Mouse (Mus musculus): ENCODE data around the gene Hcn1. TPM values are rescaled to one million over a fixed set of nuclear protein-coding genes. Genes with fewer than 3 reads are reported as not detected.

Hcn1 gene
- polyA plus RNA-seq, 1 experiment from 2014 or later = 0.04 TPM

DNA sequence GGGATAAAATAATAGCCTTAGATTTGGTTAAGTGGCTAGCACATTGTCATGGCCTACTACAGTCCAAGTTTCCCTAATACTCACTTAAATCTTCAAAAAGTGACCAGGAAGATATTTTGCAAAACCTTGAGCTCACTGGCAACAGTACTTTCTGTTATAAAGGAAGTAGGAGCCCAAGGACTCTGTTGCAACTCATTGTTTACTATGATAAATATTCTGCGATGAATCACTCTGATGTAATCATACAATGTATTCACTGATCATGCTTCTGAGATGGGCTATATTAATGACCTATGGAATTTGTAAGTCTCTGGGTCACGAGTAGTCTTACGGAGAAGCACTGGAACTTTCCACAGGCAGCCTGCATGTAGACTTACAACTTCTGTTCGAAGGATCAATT, 246.6 kb downstream of the Hcn1 start:
- no peak overlapping the region for H3K9ac ChIP-seq (ENCODE audit: low read length)
- no peaks in the 10 kb centered on the region for H3K27me3 ChIP-seq (ENCODE audit: control insufficient read depth, insufficient read depth, low read length)
- TF ChIP-seq EP300 (optimal IDR thresholded peaks at IDR 0.05) (no peak), CTCF (IDR thresholded peaks at IDR 0.05; ENCODE audit: low read depth) (no peak)
- WGBS = 86% methylated on average over 4 of the region's 4 CpGs
- H3K4me2 ChIP-seq (replicated peaks; ENCODE audit: low read depth) = no peak overlapping the region
- no peak for ATAC-seq (ENCODE audit: low FRiP score, low TSS enrichment)
- H3K9me3 ChIP-seq (ENCODE audit: control insufficient read depth, low read length) = no peaks in the 10 kb centered on the region
- H3K27ac ChIP-seq (replicated peaks) = no peak overlapping the region
- DNase-seq (ENCODE audit: low spot score) = no peak
- H3K4me3 ChIP-seq (ENCODE audit: low read depth, low read length) = no peak overlapping the region
- H3K4me1 ChIP-seq (replicated peaks; ENCODE audit: control insufficient read depth, insufficient read depth) = no peaks in the 10 kb centered on the region
- H3K36me3 ChIP-seq (ENCODE audit: control insufficient read depth, insufficient read depth, low read length) = no peaks in the 10 kb centered on the region

- no peaks in the 10 kb centered on the region for H3K27me3 ChIP-seq (ENCODE audit: control insufficient read depth, insufficient read depth, low read length)
- H3K27ac ChIP-seq (replicated peaks) = no peak overlapping the region
- no peak overlapping the region for H3K4me2 ChIP-seq (replicated peaks; ENCODE audit: low read depth)
- no peak for ATAC-seq (ENCODE audit: low FRiP score, low TSS enrichment)
- H3K4me1 ChIP-seq (replicated peaks; ENCODE audit: control insufficient read depth, insufficient read depth) = no peaks in the 10 kb centered on the region
- WGBS = 53% methylated on average over 6 of the region's 6 CpGs
- no peak for TF ChIP-seq EP300 (optimal IDR thresholded peaks at IDR 0.05)
- TF ChIP-seq CTCF (IDR thresholded peaks at IDR 0.05; ENCODE audit: low read depth) = no peak
- H3K9me3 ChIP-seq (ENCODE audit: control insufficient read depth, low read length) = no peaks in the 10 kb centered on the region
- no peak for DNase-seq (ENCODE audit: low spot score)
- no peak overlapping the region for H3K9ac ChIP-seq (ENCODE audit: low read length)
- H3K36me3 ChIP-seq (ENCODE audit: control insufficient read depth, insufficient read depth, low read length) = no peaks in the 10 kb centered on the region
- H3K4me3 ChIP-seq (ENCODE audit: low read depth, low read length) = no peak overlapping the region
Measured at GRCm38 (mm10) chr13:117851954-117852710, 250.0 kb downstream of the Hcn1 start.

DNA sequence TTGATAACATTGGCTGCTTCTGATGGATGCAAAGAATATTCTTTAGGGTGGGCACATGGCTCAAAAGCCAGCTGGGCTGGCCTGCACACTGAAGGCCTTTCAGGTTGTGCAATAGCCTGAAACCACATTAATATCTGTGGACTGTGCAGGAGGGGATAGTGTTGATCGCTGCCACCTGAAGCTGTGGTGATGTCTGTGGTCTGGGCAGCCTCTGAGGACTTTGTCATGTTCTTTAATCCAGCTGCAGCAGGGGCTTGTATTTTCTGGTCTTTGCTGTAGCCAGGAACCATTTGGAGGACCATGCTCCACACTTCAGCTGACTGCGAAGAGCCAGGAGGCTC, 250.6 kb downstream of the Hcn1 start:
- Histone ChIP-seq H3K9ac (ENCODE audit: low read length) (no peak overlapping the region), H3K4me2 (replicated peaks; ENCODE audit: low read depth) (no peak overlapping the region), H3K4me1 (replicated peaks; ENCODE audit: control insufficient read depth, insufficient read depth) (no peaks in the 10 kb centered on the region), H3K9me3 (ENCODE audit: control insufficient read depth, low read length) (no peaks in the 10 kb centered on the region), H3K36me3 (ENCODE audit: control insufficient read depth, insufficient read depth, low read length) (no peaks in the 10 kb centered on the region), H3K4me3 (ENCODE audit: low read depth, low read length) (no peak overlapping the region), H3K27me3 (ENCODE audit: control insufficient read depth, insufficient read depth, low read length) (no peaks in the 10 kb centered on the region), H3K27ac (replicated peaks) (no peak overlapping the region)
- TF ChIP-seq CTCF (IDR thresholded peaks at IDR 0.05; ENCODE audit: low read depth) (no peak), EP300 (optimal IDR thresholded peaks at IDR 0.05) (no peak)
- no peak for DNase-seq (ENCODE audit: low spot score)
- WGBS = 97% methylated on average over 2 of the region's 2 CpGs
- ATAC-seq (ENCODE audit: low FRiP score, low TSS enrichment) = no peak

DNA sequence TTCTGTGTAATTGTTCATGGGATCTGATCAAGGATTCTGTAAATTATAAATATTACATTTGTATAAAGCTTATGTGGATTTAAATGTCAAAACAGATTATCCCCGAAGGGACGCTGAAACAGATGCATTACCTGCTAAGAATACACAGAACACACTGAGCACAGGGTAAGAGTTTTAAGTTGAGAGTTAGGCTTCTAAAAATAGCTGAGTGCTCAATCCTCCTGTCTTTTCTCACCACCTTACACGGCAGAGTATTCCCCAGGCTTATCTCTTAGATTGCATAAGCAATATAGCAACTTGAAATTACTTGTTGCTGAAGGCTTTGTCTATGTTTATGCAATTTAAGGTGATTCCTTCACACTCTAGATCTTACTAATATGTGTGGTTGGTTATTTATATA, 256.3 kb downstream of the Hcn1 start:
- 39% methylated on average over 3 of the region's 3 CpGs for WGBS
- ATAC-seq (ENCODE audit: low FRiP score, low TSS enrichment) (no peak), DNase-seq (ENCODE audit: low spot score) (no peak)
- no peaks in the 10 kb centered on the region for H3K36me3 ChIP-seq (ENCODE audit: control insufficient read depth, insufficient read depth, low read length)
- no peak overlapping the region for H3K4me3 ChIP-seq (ENCODE audit: low read depth, low read length)
- H3K9me3 ChIP-seq (ENCODE audit: control insufficient read depth, low read length) = no peaks in the 10 kb centered on the region
- no peak overlapping the region for H3K27ac ChIP-seq (replicated peaks)
- H3K4me2 ChIP-seq (replicated peaks; ENCODE audit: low read depth) = no peak overlapping the region
- no peak for TF ChIP-seq CTCF (IDR thresholded peaks at IDR 0.05; ENCODE audit: low read depth)
- TF ChIP-seq EP300 (optimal IDR thresholded peaks at IDR 0.05) = no peak
- no peaks in the 10 kb centered on the region for H3K27me3 ChIP-seq (ENCODE audit: control insufficient read depth, insufficient read depth, low read length)
- no peak overlapping the region for H3K9ac ChIP-seq (ENCODE audit: low read length)
- H3K4me1 ChIP-seq (replicated peaks; ENCODE audit: control insufficient read depth, insufficient read depth) = no peaks in the 10 kb centered on the region

DNA sequence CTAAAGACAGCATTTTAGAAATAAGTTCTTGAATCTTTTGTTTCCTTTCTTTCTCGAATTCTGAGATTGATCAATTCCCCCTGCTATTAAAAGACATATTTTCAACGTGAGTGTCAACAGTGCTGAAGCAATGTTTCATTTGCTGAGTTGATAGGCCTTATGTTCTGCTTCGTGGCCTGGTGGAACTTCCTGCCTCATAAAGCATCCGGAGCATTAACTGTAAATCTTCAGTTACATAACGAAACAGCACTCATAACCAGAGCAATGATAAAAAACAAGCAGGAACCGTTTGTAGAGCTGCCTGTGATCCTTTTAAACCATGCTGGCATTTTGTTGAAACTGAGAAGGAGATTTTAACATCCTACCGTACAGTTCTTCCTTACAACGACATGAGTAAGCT, 275.7 kb downstream of the Hcn1 start:
- DNase-seq (ENCODE audit: low spot score) = no peak

GRCm38 (mm10) chr13:117880471-117881225, 278.5 kb downstream of the Hcn1 start:
- no peak overlapping the region for H3K4me3 ChIP-seq (ENCODE audit: low read depth, low read length)
- H3K36me3 ChIP-seq (ENCODE audit: control insufficient read depth, insufficient read depth, low read length) = no peaks in the 10 kb centered on the region
- no peak for DNase-seq (ENCODE audit: low spot score)
- H3K27me3 ChIP-seq (ENCODE audit: control insufficient read depth, insufficient read depth, low read length) = no peaks in the 10 kb centered on the region
- no peak for ATAC-seq (ENCODE audit: low FRiP score, low TSS enrichment)
- 51% methylated on average over 4 of the region's 4 CpGs for WGBS
- no peak overlapping the region for H3K9ac ChIP-seq (ENCODE audit: low read length)
- TF ChIP-seq CTCF (IDR thresholded peaks at IDR 0.05; ENCODE audit: low read depth) (no peak), EP300 (optimal IDR thresholded peaks at IDR 0.05) (no peak)
- no peak overlapping the region for H3K27ac ChIP-seq (replicated peaks)
- H3K4me2 ChIP-seq (replicated peaks; ENCODE audit: low read depth) = no peak overlapping the region
- no peaks in the 10 kb centered on the region for H3K4me1 ChIP-seq (replicated peaks; ENCODE audit: control insufficient read depth, insufficient read depth)
- no peaks in the 10 kb centered on the region for H3K9me3 ChIP-seq (ENCODE audit: control insufficient read depth, low read length)

More for the DNA sequence above, 275.7 kb downstream of the Hcn1 start:
- H3K4me3 ChIP-seq (ENCODE audit: low read depth, low read length) = no peak overlapping the region
- no peaks in the 10 kb centered on the region for H3K4me1 ChIP-seq (replicated peaks; ENCODE audit: control insufficient read depth, insufficient read depth)
- no peaks in the 10 kb centered on the region for H3K9me3 ChIP-seq (ENCODE audit: control insufficient read depth, low read length)
- H3K27me3 ChIP-seq (ENCODE audit: control insufficient read depth, insufficient read depth, low read length) = no peaks in the 10 kb centered on the region
- 35% methylated on average over 8 of the region's 8 CpGs for WGBS
- H3K27ac ChIP-seq (replicated peaks) = no peak overlapping the region
- H3K9ac ChIP-seq (ENCODE audit: low read length) = no peak overlapping the region
- no peak for ATAC-seq (ENCODE audit: low FRiP score, low TSS enrichment)
- H3K36me3 ChIP-seq (ENCODE audit: control insufficient read depth, insufficient read depth, low read length) = no peaks in the 10 kb centered on the region
- TF ChIP-seq EP300 (optimal IDR thresholded peaks at IDR 0.05) = no peak
- H3K4me2 ChIP-seq (replicated peaks; ENCODE audit: low read depth) = no peak overlapping the region
